In genomic region chr6:54158317-54158716, GRCm38 (mm10) we compare ENCODE assay signal across 11 mouse cellular contexts.
DNase-seq lines count a peak whose midpoint lies in the region; ATAC-seq lines count a peak whose summit lies in the region.
"Had no signal": no experiment of that assay in that cellular context is flagged by ENCODE, and none has a peak within 500 bp of the region (broad histone marks: within the 10 kb centered on the region; RNA-seq: fewer than 3 reads in every experiment).

No protein-coding gene starts in this region.

- no peak overlapping the region for H3K9ac ChIP-seq in lung, embryonic 15.5 days
- no peak overlapping the region for H3K9ac ChIP-seq in kidney, embryonic 16.5 days (replicated peaks; ENCODE audit: low read length)
- H3K9ac ChIP-seq: forebrain, embryonic 15.5 days; liver, embryonic 14.5 days had no signal

- peak; percentile 74 for ATAC-seq in lung, embryonic 15.5 days (ENCODE audit: borderline replicate concordance, extremely low read depth, low FRiP score, low TSS enrichment)
- peak; percentile 73; the same call in 1 of the 2 replicates for ATAC-seq in kidney, embryonic 16.5 days (ENCODE audit: low FRiP score, low TSS enrichment)
- ATAC-seq: forebrain, embryonic 15.5 days had no signal

- H3K4me3 ChIP-seq in lung, embryonic 15.5 days: no peak overlapping the region
- H3K4me3 ChIP-seq in kidney, embryonic 16.5 days (ENCODE audit: low read length): no peak overlapping the region
- H3K4me3 ChIP-seq: forebrain, embryonic 15.5 days had no signal

- H3K4me1 ChIP-seq in lung, embryonic 15.5 days: peaks cover 28% of the 10 kb centered on the region
- H3K4me1 ChIP-seq in kidney, embryonic 16.5 days (ENCODE audit: insufficient read depth, low read length): peaks cover 17% of the 10 kb centered on the region

- WGBS in lung, embryonic 15.5 days: 21% methylated on average over 3 of the region's 3 CpGs
- 29% methylated on average over 3 of the region's 3 CpGs for WGBS in kidney, embryonic 16.5 days

- peak overlapping the region; percentile 8; the same call in 1 of the 2 replicates for H3K4me2 ChIP-seq in lung, embryonic 15.5 days
- no peak overlapping the region for H3K4me2 ChIP-seq in kidney, embryonic 16.5 days (replicated peaks; ENCODE audit: low read depth, low read length)
- H3K4me2 ChIP-seq: forebrain, embryonic 15.5 days had no signal

- peak; percentile 22 to 63 for DNase-seq in adrenal gland, adult (ENCODE audit: inconsistent age in 2 of 2, low spot score in 1 of 2)
- no peak for DNase-seq in adrenal gland, adult 18-20 months (ENCODE audit: low spot score in 2 of 2)
- DNase-seq in lung, postnatal 25 days (ENCODE audit: low spot score): no peak
- DNase-seq in splenic B cell, adult 2 months (ENCODE audit: low read depth, low spot score): peak; percentile 15
- no peak for DNase-seq in gastrocnemius, postnatal 4 days (ENCODE audit: low spot score in 2 of 2)
- DNase-seq in ovary, postnatal 14 days (ENCODE audit: low spot score): no peak
- DNase-seq: cerebellum, postnatal 14 days had no signal

- no peaks in the 10 kb centered on the region for H3K9me3 ChIP-seq in lung, embryonic 15.5 days
- no peaks in the 10 kb centered on the region for H3K9me3 ChIP-seq in kidney, embryonic 16.5 days (ENCODE audit: low read length)
- H3K9me3 ChIP-seq: forebrain, embryonic 15.5 days had no signal

- peak overlapping the region; percentile 53 for H3K27ac ChIP-seq in lung, embryonic 15.5 days
- H3K27ac ChIP-seq in kidney, embryonic 16.5 days (ENCODE audit: low read length): peak overlapping the region; percentile 43; the same call in 1 of the 2 replicates
- H3K27ac ChIP-seq: forebrain, embryonic 15.5 days; liver, embryonic 14.5 days had no signal

- no peaks in the 10 kb centered on the region for H3K27me3 ChIP-seq in lung, embryonic 15.5 days
- no peaks in the 10 kb centered on the region for H3K27me3 ChIP-seq in kidney, embryonic 16.5 days (ENCODE audit: insufficient read depth, low read length)
- H3K27me3 ChIP-seq in splenic B cell, adult 2 months (ENCODE audit: control insufficient read depth, insufficient read depth, low read length, poor library complexity, severe bottlenecking): no peaks in the 10 kb centered on the region
- H3K27me3 ChIP-seq: forebrain, embryonic 15.5 days had no signal

- no peaks in the 10 kb centered on the region for H3K36me3 ChIP-seq in lung, embryonic 15.5 days
- no peaks in the 10 kb centered on the region for H3K36me3 ChIP-seq in kidney, embryonic 16.5 days (ENCODE audit: insufficient read depth, low read length)
- no peaks in the 10 kb centered on the region for H3K36me3 ChIP-seq in splenic B cell, adult 2 months (ENCODE audit: control insufficient read depth, insufficient read depth, low read length, poor library complexity, severe bottlenecking)
- H3K36me3 ChIP-seq: forebrain, embryonic 15.5 days had no signal

Comparison
In these comparisons a context has a peak if more than half of its experiments do, and no peak if none do; other contexts are left out.
1. DNase-seq: peak in adrenal gland, adult (2 of 2) and splenic B cell, adult 2 months (single experiment); none in adrenal gland, adult 18-20 months (0 of 2), lung, postnatal 25 days (single experiment), gastrocnemius, postnatal 4 days (0 of 2) and ovary, postnatal 14 days (single experiment).